Mouse (Mus musculus): ENCODE results near the gene Olfr1089.

Olfr1089 gene

DNA sequence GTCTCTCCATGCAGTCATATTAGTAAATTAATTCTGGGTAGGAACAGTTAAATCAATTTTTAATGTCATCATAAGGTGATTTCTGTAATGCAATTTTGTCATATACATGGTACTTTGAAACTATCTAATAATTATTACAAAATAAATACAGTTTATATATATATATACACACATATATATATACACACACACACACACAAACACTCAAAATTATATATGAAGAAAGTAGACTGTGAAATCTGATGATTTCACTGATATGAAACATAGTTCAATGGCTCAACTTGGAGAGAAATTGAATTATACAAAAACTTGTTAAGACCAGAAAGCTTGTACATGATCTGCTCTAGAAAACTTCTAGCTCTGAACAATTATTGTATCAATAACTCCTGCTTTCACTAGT, at the start of gene Olfr1089:
Gene Olfr1089 (minus strand): TSS at position 101 of the 400 bp plus-strand sequence.
- DNase-seq, result no peak

DNA sequence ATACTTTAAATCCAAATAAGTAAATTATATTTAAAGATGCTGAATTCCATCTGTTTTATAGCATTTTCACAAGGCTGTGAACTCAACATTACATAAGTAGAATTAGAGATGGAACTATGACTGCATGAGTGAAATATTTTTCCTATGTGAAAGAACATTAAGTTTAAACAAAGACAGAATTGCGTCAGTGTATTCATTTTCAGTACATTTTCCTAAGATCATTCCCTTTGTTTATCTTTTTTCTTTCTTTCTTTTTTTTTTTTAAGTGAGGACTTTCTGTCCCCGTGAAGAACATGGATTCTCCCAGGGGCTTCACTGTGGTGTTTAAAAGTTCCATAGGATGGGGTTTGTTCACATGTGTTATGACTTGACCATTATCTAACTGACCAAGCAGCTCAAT, 48.7 kb upstream of the Olfr1089 start, which contains the start of gene Olfr1093:
Gene Olfr1093 (plus strand): TSS at position 301 of the 400 bp plus-strand sequence.
- DNase-seq, result no peak

DNA sequence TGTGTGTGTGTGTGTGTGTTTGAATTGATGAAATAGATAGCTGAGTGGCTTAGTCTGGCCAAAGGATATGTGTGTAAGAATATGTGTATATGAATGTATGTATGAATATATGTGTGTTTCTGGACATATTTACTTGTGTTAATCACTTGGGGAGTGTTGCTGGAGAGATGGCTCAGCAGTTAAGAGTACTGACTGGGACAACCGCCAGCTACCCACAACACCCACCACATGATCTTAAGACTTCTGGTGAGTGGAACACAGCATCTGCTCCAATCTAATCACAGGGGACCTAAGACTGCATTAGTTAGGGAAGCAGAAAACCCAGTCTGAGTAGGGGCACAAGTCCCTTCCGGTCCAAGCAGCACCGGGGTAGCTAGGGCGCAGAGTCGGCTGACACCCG, 27.5 kb upstream of the Olfr1089 start:
- no peak for DNase-seq

DNA sequence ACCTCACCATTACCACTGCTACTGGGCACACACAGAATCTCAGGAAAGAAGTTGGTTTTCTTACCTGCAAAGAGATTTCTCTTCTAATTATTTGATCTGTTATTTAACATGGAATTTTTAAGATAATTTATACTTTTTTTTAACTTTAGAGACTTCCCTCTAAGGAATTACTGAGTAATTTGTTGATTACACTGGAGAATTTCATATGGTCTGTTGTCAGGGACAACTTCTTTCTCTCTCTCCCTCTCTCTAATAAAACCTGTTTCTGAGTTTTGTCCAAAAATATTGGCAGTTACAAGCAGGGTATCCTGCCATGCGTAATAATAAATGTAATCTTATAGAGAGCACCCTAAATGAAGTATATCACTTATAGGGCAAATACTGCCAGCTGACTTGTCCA, 25.4 kb upstream of the Olfr1089 start, which contains the start of gene Olfr1090:
Gene Olfr1090 (minus strand): TSS at position 101 of the 400 bp plus-strand sequence.
- no peak for DNase-seq

DNA sequence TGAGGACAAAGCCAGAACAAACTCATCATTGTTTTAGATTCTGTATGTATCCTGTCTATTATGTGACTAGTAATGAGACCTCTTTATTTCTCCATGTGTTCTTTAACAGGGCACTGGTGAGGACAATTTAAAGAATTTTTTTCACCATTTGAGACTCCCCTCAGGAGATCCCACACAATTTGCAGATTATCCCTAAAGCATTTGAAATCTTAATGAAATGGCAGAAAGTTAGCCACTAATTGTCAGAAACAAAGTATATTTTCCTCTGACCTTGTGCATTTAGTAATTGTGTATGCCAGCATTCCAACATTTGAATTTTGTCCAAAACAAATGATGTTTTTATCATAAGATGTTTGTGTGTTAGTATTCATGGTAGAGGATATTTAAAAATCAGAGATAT, 35.2 kb downstream of the Olfr1089 start, which contains the start of gene Olfr1087:
Gene Olfr1087 (minus strand): TSS at position 101 of the 400 bp plus-strand sequence.
- no peak for DNase-seq

Data from kidney, postnatal 4 days (tissue).